Mouse (Mus musculus): ENCODE measurements around the gene Nucb1. TPM values are rescaled to one million over a fixed set of nuclear protein-coding genes. Genes with fewer than 3 reads are reported as not detected.
A peak's percentile ranks its signal among the peaks of the same experiment; 100 is the strongest.
"Not testable (repeated sequence)": the region's sequence is repeated elsewhere in the genome, so short reads cannot be mapped to it uniquely, and the experiment has no call there.

The Nucb1 gene
- 100 to 1,000 TPM; 144 to 151 TPM for total RNA-seq (2021)

DNA sequence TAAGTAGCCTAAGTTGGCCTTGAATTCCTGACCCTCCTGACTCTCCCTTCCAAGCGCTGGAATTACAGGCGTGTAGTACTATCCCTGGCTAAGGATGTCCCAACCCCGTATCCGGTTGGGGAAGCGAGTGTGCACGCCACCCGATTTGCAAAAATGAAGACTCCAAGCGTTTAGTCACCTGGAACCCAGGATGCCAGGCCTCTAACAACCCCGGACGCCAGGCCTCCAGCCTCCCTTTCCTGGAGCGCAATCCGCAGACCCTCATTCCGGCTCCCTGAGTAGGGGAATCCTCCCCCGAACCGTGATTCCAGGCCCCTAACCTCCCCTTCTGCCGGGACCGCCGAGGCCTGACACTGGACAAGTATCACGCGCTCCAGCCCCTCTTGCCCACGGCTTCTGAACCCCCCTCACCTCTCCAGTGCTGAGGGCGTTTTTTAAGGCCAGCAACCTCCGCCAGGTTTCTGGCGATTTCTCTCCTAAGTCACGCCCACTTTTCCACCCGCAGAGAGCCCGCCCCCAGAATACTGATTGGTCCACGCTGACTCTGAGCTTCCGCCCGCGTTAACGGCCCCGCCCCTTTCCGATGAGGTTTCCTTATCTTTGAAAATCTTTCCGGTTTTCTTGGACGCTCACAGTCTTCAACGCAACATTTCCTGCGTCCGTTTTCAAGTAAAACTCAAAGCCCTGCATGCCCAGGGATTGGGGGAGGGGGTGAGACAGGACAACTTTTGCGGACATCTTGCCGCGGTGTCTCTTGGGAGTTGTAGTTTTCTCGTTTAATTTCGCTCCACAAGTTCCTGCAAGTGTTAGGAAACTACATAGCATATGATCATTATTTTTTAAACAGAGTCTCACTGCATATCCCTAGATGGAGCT, at the start of gene Nucb1:
Nucb1 (minus strand) TSS at position 495 of the 876 bp plus-strand sequence.
- intact Hi-C loops (cut with DNase I): no loop called here
- DNase-seq: peak; percentile 95

GRCm38 (mm10) chr7:45558907-45559306, 48.7 kb upstream of the Nucb1 start:
- intact Hi-C loops (cut with DNase I): no loop called here
- DNase-seq: no peak

DNA sequence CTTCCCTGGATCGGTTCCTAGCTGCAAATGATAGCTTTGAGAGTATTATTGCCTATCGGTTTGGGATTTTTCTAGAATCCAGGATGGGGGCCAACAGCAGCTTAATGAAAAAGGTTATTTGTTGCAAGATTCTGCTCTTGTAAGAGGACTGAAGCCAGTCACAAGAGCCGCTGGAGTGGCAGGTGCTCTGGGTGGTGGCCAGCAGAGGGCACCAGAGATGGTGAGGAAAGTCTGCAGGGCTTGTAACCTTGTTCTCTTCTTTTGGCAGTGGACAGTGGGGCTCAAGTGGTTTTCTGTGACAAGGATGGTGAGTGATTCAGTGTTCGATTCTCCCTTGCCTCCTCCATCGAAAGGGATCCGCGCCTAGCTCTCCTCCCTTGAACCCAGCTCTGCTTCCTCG, 45.6 kb upstream of the Nucb1 start:
- intact Hi-C loops (cut with DNase I): loop anchor here (1.0 kb wide), 1 partner anchor 35 kb away; no protein-coding TSS in a partner anchor
- peak; percentile 82 to 89 for DNase-seq

DNA sequence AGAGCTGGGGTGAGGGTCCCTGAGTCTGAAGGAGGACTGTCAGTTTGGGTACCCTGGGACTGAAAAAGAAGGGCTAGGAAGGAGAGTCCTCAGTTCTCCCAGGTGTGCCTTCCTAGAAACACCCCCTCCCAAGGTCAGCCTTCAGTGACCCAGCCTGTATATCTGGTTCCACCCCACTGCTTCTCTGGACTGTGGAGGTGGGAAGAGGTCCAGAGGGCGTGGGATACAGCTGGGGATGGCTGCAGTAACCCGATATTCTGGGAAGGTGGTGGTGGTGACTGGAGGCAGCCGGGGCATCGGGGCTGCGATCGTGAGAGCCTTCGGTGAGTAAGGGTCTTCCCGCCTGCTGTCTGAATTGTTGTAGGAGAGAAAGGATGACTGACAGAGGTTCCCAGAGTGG, 44.5 kb upstream of the Nucb1 start, which contains the start of gene Hsd17b14:
Hsd17b14 (plus strand) TSS at position 150 of the 400 bp plus-strand sequence.
- intact Hi-C loops (cut with DNase I): no loop called here
- DNase-seq: no peak

GRCm38 (mm10) chr7:45553990-45554389, 43.8 kb upstream of the Nucb1 start:
- intact Hi-C loops (cut with DNase I): no loop called here
- no peak for DNase-seq

DNA sequence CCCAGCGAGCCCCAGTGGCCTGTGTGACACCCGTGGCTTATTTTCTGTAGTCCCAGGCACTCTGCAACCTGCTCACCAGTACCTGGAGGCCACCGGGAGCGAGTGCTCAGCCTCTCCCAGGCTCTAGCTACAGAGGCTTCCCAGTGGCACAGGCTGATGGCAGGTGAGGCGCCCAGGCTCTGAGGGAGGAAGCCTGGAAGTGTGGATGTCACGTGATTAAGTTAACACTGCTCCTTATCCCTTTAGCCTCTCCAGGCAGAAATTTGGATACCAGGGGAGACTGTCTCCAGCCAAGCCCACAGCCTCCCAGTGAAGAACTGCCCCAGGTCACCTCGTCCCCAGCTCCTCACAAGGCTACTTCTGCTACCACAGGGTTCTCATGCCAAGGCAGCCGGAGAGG, 43.3 kb upstream of the Nucb1 start:
- DNase-seq: no peak
- intact Hi-C loops (cut with DNase I): no loop called here

GRCm38 (mm10) chr7:45551512-45551883, 41.3 kb upstream of the Nucb1 start:
- DNase-seq: no peak
- intact Hi-C loops (cut with DNase I): no loop called here

GRCm38 (mm10) chr7:45550821-45551511, 40.8 kb upstream of the Nucb1 start:
- DNase-seq: no peak
- intact Hi-C loops (cut with DNase I): no loop called here

DNA sequence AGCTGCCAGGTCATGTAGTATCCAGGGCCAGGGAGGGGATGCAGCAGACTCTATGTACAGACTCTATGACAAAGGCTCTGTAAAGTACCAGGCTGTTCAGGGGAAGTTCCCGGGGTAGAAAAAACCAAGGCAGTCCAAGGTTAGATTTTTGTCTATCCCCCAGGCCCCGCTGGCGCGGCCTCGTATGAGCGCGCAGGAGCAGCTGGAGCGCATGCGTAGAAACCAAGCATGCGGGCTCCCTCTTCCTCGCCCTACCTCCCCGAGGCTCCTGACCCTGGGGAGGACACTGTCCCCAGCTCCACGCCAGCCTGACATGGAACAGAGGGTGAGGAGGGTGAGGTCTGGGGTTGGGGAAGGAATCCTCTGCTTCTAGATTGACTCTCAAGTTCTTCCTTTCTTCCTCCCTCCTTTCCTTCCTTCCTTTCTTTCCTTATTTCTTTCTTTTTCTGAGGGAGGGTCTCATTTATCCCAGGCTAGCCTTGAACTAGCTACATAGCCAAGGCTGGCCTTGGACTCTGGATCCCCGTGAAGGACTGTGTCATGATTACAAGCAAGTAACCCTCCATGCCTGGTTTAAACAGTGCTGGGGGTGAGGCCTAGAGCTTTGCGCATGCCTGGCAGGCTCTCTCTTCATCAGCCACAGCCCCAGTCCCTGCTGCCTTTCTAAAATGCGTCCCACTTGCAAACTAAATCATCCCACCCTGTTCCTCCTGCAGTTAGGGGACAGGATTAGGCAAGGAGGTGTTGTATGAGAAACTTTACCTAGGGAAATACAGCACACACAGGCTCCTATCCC, 39.6 kb upstream of the Nucb1 start:
- no peak for DNase-seq
- intact Hi-C loops (cut with DNase I): no loop called here

DNA sequence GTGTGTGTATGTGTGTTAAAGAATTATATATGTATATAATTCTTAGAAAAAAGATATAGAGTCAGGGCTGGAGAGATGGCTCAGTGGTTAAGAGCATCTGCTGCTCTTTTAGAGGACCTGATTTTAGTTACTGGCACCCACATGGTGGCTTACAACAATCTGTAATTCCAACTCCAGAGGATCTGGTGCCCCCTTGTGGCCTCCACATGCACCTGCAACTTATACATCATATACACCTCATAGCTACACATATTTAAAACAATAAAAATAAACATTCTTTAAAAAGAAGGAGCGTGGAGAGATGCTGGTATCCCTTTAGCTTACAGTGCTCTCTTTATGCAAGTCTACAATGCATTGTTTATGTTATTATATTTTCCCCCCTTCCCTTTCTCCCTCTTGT, 34.3 kb upstream of the Nucb1 start:
- DNase-seq: no peak
- intact Hi-C loops (cut with DNase I): no loop called here

- intact Hi-C loops (cut with DNase I): no loop called here
- no peak for DNase-seq
These were observed 30.0 kb upstream of the Nucb1 start for GRCm38 (mm10) chr7:45540213-45540612.

- DNase-seq: no peak
- intact Hi-C loops (cut with DNase I): no loop called here
These were observed 28.9 kb upstream of the Nucb1 start for GRCm38 (mm10) chr7:45539095-45539494.

DNA sequence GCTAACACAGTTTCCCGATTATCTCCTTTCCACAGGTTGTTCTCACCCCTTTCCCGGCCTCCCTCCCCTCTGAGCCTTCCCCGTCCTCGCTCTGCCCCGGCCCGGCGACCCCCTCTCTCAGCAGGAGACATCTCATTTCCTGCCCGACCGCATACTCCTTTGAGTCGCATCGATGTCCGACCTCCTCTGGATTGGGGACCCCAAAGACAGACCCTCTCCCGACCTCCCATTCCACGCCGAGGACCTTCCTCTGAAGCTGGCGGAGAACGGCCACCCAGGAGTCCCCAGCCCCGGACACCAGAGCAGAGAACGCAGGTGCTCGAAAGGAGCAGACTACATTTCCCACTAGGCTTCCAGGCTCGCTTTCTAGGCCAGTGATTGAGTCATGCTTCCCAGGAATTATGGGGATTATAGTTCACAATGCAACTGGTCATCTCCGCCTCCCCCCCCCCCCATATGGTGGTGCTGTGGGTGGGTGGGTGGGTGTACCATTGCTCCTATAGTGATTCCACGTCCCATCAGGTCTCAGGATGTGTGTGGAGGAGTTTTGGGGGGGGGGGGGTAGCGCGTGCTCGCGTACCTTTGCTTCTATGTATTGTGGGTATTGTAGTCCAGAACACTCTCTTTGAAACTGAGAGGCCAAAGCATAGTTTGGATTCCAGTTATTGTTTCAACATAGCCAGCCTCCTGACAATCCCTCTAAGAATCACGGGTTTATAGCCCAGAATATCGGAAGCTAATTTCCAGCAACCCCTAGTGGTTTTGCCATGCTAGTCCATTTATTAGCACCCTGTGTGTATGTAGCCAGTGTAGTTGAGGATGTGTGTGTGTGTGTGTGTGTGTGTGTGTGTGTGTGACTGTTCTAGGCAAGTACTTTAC, 28.2 kb upstream of the Nucb1 start:
- intact Hi-C loops (cut with DNase I): no loop called here
- peak; percentile 56 to 67 for DNase-seq

GRCm38 (mm10) chr7:45537602-45538001, 27.4 kb upstream of the Nucb1 start:
- intact Hi-C loops (cut with DNase I): no loop called here
- no peak for DNase-seq

- intact Hi-C loops (cut with DNase I): no loop called here
- no peak for DNase-seq
These were observed 25.5 kb upstream of the Nucb1 start for GRCm38 (mm10) chr7:45535676-45536075.

DNA sequence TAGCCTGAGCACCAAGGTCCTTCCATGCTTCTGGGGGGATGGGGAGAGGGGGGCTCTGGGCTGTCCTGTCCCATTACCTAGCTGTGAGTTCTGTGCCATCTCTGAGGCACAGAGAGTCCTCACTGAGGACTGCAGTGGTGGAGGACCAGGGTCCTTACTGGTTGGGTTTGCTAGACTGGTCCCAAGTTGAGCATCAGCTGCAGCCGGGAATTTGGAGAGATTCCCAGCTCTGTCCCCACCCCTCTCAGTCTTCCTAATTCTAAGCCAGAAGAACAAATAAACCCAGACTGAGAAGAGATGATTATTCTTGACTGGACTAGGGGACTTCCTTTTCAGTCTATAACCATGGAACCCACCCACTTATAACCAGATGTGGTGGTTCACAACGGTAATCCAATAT, 20.4 kb upstream of the Nucb1 start:
- peak; percentile 54 to 60 for DNase-seq
- intact Hi-C loops (cut with DNase I): no loop called here

GRCm38 (mm10) chr7:45529461-45529860, 19.3 kb upstream of the Nucb1 start:
- intact Hi-C loops (cut with DNase I): no loop called here
- DNase-seq: peak in 1 of 2 experiments; percentile 55

GRCm38 (mm10) chr7:45527169-45527568, 17.0 kb upstream of the Nucb1 start:
- intact Hi-C loops (cut with DNase I): not testable (repeated sequence)

DNA sequence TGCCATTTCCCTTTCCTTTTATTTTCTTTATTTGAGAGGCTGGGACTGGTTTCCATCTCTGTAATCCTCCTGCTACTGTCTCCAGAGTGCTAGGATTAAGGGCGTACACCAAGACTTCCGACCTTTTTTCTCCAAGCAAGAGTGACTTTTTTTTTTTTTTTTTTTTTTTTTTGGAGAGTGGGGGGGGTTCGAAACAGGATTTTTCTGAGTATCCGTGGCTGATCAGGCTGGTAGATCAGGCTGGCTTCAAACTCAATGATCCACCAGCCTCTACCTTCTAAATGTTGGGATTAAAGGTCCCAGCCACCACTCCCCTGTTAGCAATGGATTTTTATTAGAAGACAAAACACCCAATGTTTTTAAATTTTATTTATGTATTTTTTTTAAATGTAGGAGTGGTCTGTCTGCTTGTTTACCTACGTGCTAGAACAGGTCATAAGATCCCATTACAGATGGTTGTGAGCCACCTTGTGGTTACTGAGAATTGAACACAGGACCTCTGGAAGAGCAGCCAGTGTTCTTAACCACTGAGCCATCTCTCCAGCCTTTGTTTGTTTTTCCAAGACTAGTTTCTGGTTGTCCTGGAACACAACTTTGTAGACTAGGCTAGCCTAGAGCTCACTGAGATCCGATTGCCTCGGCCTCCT, 16.4 kb upstream of the Nucb1 start:
- intact Hi-C loops (cut with DNase I): no loop called here
- peak in 1 of 2 experiments; percentile 48 for DNase-seq

More at GRCm38 (mm10) chr7:45527169-45527568, 17.0 kb upstream of the Nucb1 start:
- not testable (repeated sequence) for DNase-seq

Measured in heart, postnatal 10 days (tissue).